Mouse (Mus musculus): Measurements from ENCODE around the gene Clca3b. TPM values are rescaled to one million over a fixed set of nuclear protein-coding genes. Genes with fewer than 3 reads are reported as not detected.
"Not testable (repeated sequence)": the region's sequence is repeated elsewhere in the genome, so short reads cannot be mapped to it uniquely, and the experiment has no call there.

Gene Clca3b
- polyA plus RNA-seq (2014; fragmentation: Nextera tagmentation; extraction: Ambion mirVana) = not detected in 2 replicates

GRCm38 (mm10) chr3:144849014-144849556 is at the start of gene Clca3b:
Gene Clca3b, minus strand, starts transcription at chr3:144849357.
- not testable (repeated sequence) for H3K4me3 ChIP-seq (ENCODE audit: low read depth, low read length); H3K27ac ChIP-seq (ENCODE audit: low read depth, low read length); H3K36me3 ChIP-seq (ENCODE audit: control insufficient read depth, insufficient read depth, low read length); DNase-seq (ENCODE audit: low spot score); ATAC-seq (replicated peaks; ENCODE audit: low FRiP score); H3K27me3 ChIP-seq (ENCODE audit: control insufficient read depth, insufficient read depth, low read length); H3K9me3 ChIP-seq (ENCODE audit: control insufficient read depth, low read length); H3K9ac ChIP-seq (ENCODE audit: low read length); H3K4me1 ChIP-seq (replicated peaks; ENCODE audit: control insufficient read depth, insufficient read depth, low read length); H3K4me2 ChIP-seq (ENCODE audit: low read depth, low read length, severe bottlenecking)
- WGBS = 90% methylated on average over 9 of the region's 9 CpGs

GRCm38 (mm10) chr3:144897042-144897678 is 48.0 kb upstream of the Clca3b start:
- WGBS = 89% methylated on average over 2 of the region's 2 CpGs

GRCm38 (mm10) chr3:144890246-144890758 is 41.1 kb upstream of the Clca3b start:
- Histone ChIP-seq H3K9me3 (ENCODE audit: control insufficient read depth, low read length) (no peaks in the 10 kb centered on the region), H3K4me3 (ENCODE audit: low read depth, low read length) (no peak overlapping the region), H3K4me2 (ENCODE audit: low read depth, low read length, severe bottlenecking) (no peak overlapping the region), H3K27me3 (ENCODE audit: control insufficient read depth, insufficient read depth, low read length) (no peaks in the 10 kb centered on the region), H3K27ac (ENCODE audit: low read depth, low read length) (no peak overlapping the region), H3K9ac (ENCODE audit: low read length) (no peak overlapping the region), H3K36me3 (ENCODE audit: control insufficient read depth, insufficient read depth, low read length) (no peaks in the 10 kb centered on the region), H3K4me1 (replicated peaks; ENCODE audit: control insufficient read depth, insufficient read depth, low read length) (no peaks in the 10 kb centered on the region)
- 60% methylated on average over 2 of the region's 2 CpGs for WGBS
- ATAC-seq (replicated peaks; ENCODE audit: low FRiP score) (no peak), DNase-seq (ENCODE audit: low spot score) (no peak)

More at GRCm38 (mm10) chr3:144897042-144897678, 48.0 kb upstream of the Clca3b start:
- no peak for ATAC-seq (replicated peaks; ENCODE audit: low FRiP score)
- no peaks in the 10 kb centered on the region for H3K9me3 ChIP-seq (ENCODE audit: control insufficient read depth, low read length)
- H3K9ac ChIP-seq (ENCODE audit: low read length) = no peak overlapping the region
- no peak overlapping the region for H3K4me2 ChIP-seq (ENCODE audit: low read depth, low read length, severe bottlenecking)
- no peak overlapping the region for H3K27ac ChIP-seq (ENCODE audit: low read depth, low read length)
- H3K36me3 ChIP-seq (ENCODE audit: control insufficient read depth, insufficient read depth, low read length) = no peaks in the 10 kb centered on the region
- no peak overlapping the region for H3K4me3 ChIP-seq (ENCODE audit: low read depth, low read length)
- no peaks in the 10 kb centered on the region for H3K27me3 ChIP-seq (ENCODE audit: control insufficient read depth, insufficient read depth, low read length)
- H3K4me1 ChIP-seq (replicated peaks; ENCODE audit: control insufficient read depth, insufficient read depth, low read length) = no peaks in the 10 kb centered on the region
- DNase-seq (ENCODE audit: low spot score) = no peak

- no peak overlapping the region for H3K27ac ChIP-seq (ENCODE audit: low read depth, low read length)
- no peaks in the 10 kb centered on the region for H3K9me3 ChIP-seq (ENCODE audit: control insufficient read depth, low read length)
- H3K4me1 ChIP-seq (replicated peaks; ENCODE audit: control insufficient read depth, insufficient read depth, low read length) = no peaks in the 10 kb centered on the region
- no peak overlapping the region for H3K4me2 ChIP-seq (ENCODE audit: low read depth, low read length, severe bottlenecking)
- no peaks in the 10 kb centered on the region for H3K27me3 ChIP-seq (ENCODE audit: control insufficient read depth, insufficient read depth, low read length)
- no peak overlapping the region for H3K4me3 ChIP-seq (ENCODE audit: low read depth, low read length)
- H3K36me3 ChIP-seq (ENCODE audit: control insufficient read depth, insufficient read depth, low read length) = no peaks in the 10 kb centered on the region
- DNase-seq (ENCODE audit: low spot score) = no peak
- no peak overlapping the region for H3K9ac ChIP-seq (ENCODE audit: low read length)
- no peak for ATAC-seq (replicated peaks; ENCODE audit: low FRiP score)
These were observed 37.8 kb upstream of the Clca3b start for GRCm38 (mm10) chr3:144886957-144887356.

GRCm38 (mm10) chr3:144872012-144872411 is 22.9 kb upstream of the Clca3b start:
- not testable (repeated sequence) for H3K27me3 ChIP-seq (ENCODE audit: control insufficient read depth, insufficient read depth, low read length); H3K4me3 ChIP-seq (ENCODE audit: low read depth, low read length); H3K4me2 ChIP-seq (ENCODE audit: low read depth, low read length, severe bottlenecking); ATAC-seq (replicated peaks; ENCODE audit: low FRiP score); H3K27ac ChIP-seq (ENCODE audit: low read depth, low read length); H3K36me3 ChIP-seq (ENCODE audit: control insufficient read depth, insufficient read depth, low read length); H3K4me1 ChIP-seq (replicated peaks; ENCODE audit: control insufficient read depth, insufficient read depth, low read length); DNase-seq (ENCODE audit: low spot score); H3K9ac ChIP-seq (ENCODE audit: low read length); H3K9me3 ChIP-seq (ENCODE audit: control insufficient read depth, low read length)
- 52% methylated on average over 3 of the region's 4 CpGs for WGBS

- Histone ChIP-seq H3K27ac (ENCODE audit: low read depth, low read length) (no peak overlapping the region), H3K4me1 (replicated peaks; ENCODE audit: control insufficient read depth, insufficient read depth, low read length) (no peaks in the 10 kb centered on the region), H3K9me3 (ENCODE audit: control insufficient read depth, low read length) (no peaks in the 10 kb centered on the region), H3K9ac (ENCODE audit: low read length) (no peak overlapping the region), H3K4me3 (ENCODE audit: low read depth, low read length) (no peak overlapping the region), H3K36me3 (ENCODE audit: control insufficient read depth, insufficient read depth, low read length) (no peaks in the 10 kb centered on the region), H3K4me2 (ENCODE audit: low read depth, low read length, severe bottlenecking) (no peak overlapping the region), H3K27me3 (ENCODE audit: control insufficient read depth, insufficient read depth, low read length) (no peaks in the 10 kb centered on the region)
- 78% methylated on average over 4 of the region's 4 CpGs for WGBS
- ATAC-seq (replicated peaks; ENCODE audit: low FRiP score) (no peak), DNase-seq (ENCODE audit: low spot score) (no peak)
These were observed 427 bp upstream of the Clca3b start for GRCm38 (mm10) chr3:144849584-144849983.

GRCm38 (mm10) chr3:144827257-144827656 is 21.9 kb downstream of the Clca3b start:
- WGBS = 91% methylated on average over 6 of the region's 6 CpGs
- no peak for ATAC-seq (replicated peaks; ENCODE audit: low FRiP score)
- H3K27ac ChIP-seq (ENCODE audit: low read depth, low read length) = no peak overlapping the region
- H3K27me3 ChIP-seq (ENCODE audit: control insufficient read depth, insufficient read depth, low read length) = no peaks in the 10 kb centered on the region
- H3K36me3 ChIP-seq (ENCODE audit: control insufficient read depth, insufficient read depth, low read length) = no peaks in the 10 kb centered on the region
- no peak for DNase-seq (ENCODE audit: low spot score)
- no peaks in the 10 kb centered on the region for H3K9me3 ChIP-seq (ENCODE audit: control insufficient read depth, low read length)
- H3K4me1 ChIP-seq (replicated peaks; ENCODE audit: control insufficient read depth, insufficient read depth, low read length) = no peaks in the 10 kb centered on the region
- no peak overlapping the region for H3K9ac ChIP-seq (ENCODE audit: low read length)
- no peak overlapping the region for H3K4me2 ChIP-seq (ENCODE audit: low read depth, low read length, severe bottlenecking)
- H3K4me3 ChIP-seq (ENCODE audit: low read depth, low read length) = no peak overlapping the region

- H3K4me2 ChIP-seq (ENCODE audit: low read depth, low read length, severe bottlenecking) = no peak overlapping the region
- H3K27me3 ChIP-seq (ENCODE audit: control insufficient read depth, insufficient read depth, low read length) = no peaks in the 10 kb centered on the region
- no peak overlapping the region for H3K27ac ChIP-seq (ENCODE audit: low read depth, low read length)
- no peak overlapping the region for H3K9ac ChIP-seq (ENCODE audit: low read length)
- no peaks in the 10 kb centered on the region for H3K9me3 ChIP-seq (ENCODE audit: control insufficient read depth, low read length)
- ATAC-seq (replicated peaks; ENCODE audit: low FRiP score) (peak; percentile 88), DNase-seq (ENCODE audit: low spot score) (peak; percentile 87)
- no peak overlapping the region for H3K4me3 ChIP-seq (ENCODE audit: low read depth, low read length)
- WGBS = 23% methylated on average over 10 of the region's 10 CpGs
- H3K36me3 ChIP-seq (ENCODE audit: control insufficient read depth, insufficient read depth, low read length) = no peaks in the 10 kb centered on the region
- H3K4me1 ChIP-seq (replicated peaks; ENCODE audit: control insufficient read depth, insufficient read depth, low read length) = no peaks in the 10 kb centered on the region
These were observed 24.0 kb downstream of the Clca3b start for GRCm38 (mm10) chr3:144825151-144825550.

- Histone ChIP-seq H3K9me3 (ENCODE audit: control insufficient read depth, low read length) (no peaks in the 10 kb centered on the region), H3K9ac (ENCODE audit: low read length) (no peak overlapping the region), H3K4me1 (replicated peaks; ENCODE audit: control insufficient read depth, insufficient read depth, low read length) (no peaks in the 10 kb centered on the region), H3K36me3 (ENCODE audit: control insufficient read depth, insufficient read depth, low read length) (no peaks in the 10 kb centered on the region), H3K27me3 (ENCODE audit: control insufficient read depth, insufficient read depth, low read length) (no peaks in the 10 kb centered on the region), H3K4me2 (ENCODE audit: low read depth, low read length, severe bottlenecking) (no peak overlapping the region), H3K4me3 (ENCODE audit: low read depth, low read length) (no peak overlapping the region), H3K27ac (ENCODE audit: low read depth, low read length) (no peak overlapping the region)
- DNase-seq (ENCODE audit: low spot score) = no peak
- ATAC-seq (replicated peaks; ENCODE audit: low FRiP score) = no peak
- 81% methylated on average over 5 of the region's 5 CpGs for WGBS
These were observed 25.8 kb downstream of the Clca3b start for GRCm38 (mm10) chr3:144823331-144823730.

Measured in forebrain, embryonic 11.5 days (tissue).